Mouse (Mus musculus): Measurements from ENCODE around the gene Erc2.

DNA sequence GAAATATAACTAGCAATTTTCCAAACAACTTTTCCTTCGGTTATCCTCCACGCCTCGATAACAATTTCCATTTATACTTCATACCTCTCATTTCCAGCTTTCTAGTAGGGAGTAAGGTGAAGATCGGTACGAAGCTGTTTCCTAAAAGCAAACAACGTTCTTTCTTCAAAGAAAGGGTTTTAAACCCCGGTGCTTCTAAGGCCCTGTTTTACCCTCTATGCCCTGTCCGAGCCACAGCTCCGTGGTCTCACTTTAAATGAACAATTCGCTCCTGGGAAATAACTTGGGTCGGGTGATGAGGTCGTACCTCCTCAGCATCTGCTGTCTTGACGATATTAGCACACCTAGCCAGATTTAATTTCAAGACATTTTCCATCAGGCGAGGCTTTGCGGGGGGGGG lies 884.8 kb downstream of the Erc2 start:
- no peak for TF ChIP-seq CTCF (IDR thresholded peaks at IDR 0.05; ENCODE audit: low read depth)
- TF ChIP-seq EP300 (IDR thresholded peaks at IDR 0.05; ENCODE audit: low read depth) = no peak

Data from liver, embryonic 14.5 days (tissue).